ENCODE assay signal across 12 mouse cellular contexts in the genomic region with DNA sequence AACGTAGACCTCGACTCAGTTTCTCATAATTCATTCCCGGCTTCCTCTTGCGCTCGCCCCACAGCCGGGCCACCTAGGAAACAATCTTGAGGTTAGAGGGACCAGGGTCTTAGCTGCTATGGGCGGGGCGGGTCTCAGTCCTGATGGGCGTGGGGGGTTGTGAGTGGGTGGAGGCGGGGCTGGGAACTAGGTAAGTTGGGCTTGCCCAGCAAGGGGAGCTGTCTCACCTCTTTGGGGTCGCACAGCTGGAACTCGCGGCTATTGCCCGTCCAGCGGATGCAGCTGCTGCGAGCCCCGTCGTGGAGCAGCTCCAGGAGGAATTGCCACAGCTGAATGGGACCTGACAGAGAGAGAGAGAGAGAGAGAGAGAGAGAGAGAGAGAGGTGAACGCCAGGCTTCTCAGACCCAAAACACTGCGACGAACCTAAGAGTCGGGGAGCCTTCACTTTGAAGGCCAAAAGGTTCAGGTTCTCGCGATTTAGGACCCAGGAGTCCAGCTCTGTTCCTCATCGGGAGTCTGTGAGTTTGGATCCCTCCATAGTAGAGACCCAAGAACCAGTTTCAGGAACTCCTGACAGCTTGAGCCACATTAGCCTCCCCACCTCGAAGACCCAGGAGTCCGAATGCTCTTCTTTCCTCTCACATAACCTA. TPM values are rescaled to one million over a fixed set of nuclear protein-coding genes. Genes with fewer than 3 reads are reported as not detected.
DNase-seq lines count a peak whose midpoint lies in the region; ATAC-seq lines count a peak whose summit lies in the region.
"Had no signal": no experiment of that assay in that cellular context is flagged by ENCODE, and none has a peak within 500 bp of the region (broad histone marks: within the 10 kb centered on the region; RNA-seq: fewer than 3 reads in every experiment).

No protein-coding gene starts in this region.

- no peaks in the 10 kb centered on the region for H3K9me3 ChIP-seq in heart, embryonic 16.5 days (replicated peaks; ENCODE audit: control insufficient read depth, low read length)
- H3K9me3 ChIP-seq in midbrain, embryonic 10.5 days (replicated peaks): no peaks in the 10 kb centered on the region
- H3K9me3 ChIP-seq in midbrain, embryonic 15.5 days: no peaks in the 10 kb centered on the region
- no peaks in the 10 kb centered on the region for H3K9me3 ChIP-seq in embryonic facial prominence, embryonic 10.5 days
- no peaks in the 10 kb centered on the region for H3K9me3 ChIP-seq in limb, embryonic 15.5 days

- ATAC-seq in heart, embryonic 16.5 days (replicated peaks; ENCODE audit: extremely low read depth, insufficient read depth, low FRiP score): no peak
- no peak for ATAC-seq in midbrain, embryonic 15.5 days (replicated peaks)
- ATAC-seq in limb, embryonic 15.5 days (ENCODE audit: insufficient number of reproducible peaks, low FRiP score, low TSS enrichment, low read depth): no peak

- WGBS in heart, embryonic 16.5 days: 8% methylated on average over 27 of the region's 27 CpGs
- 6% methylated on average over 27 of the region's 27 CpGs for WGBS in midbrain, embryonic 10.5 days
- WGBS in midbrain, embryonic 15.5 days: 4% methylated on average over 27 of the region's 27 CpGs
- WGBS in embryonic facial prominence, embryonic 10.5 days: 7% methylated on average over 27 of the region's 27 CpGs
- WGBS in limb, embryonic 15.5 days: 4% methylated on average over 27 of the region's 27 CpGs

- H3K36me3 ChIP-seq in heart, embryonic 16.5 days (ENCODE audit: control insufficient read depth, insufficient read depth): no peaks in the 10 kb centered on the region
- no peaks in the 10 kb centered on the region for H3K36me3 ChIP-seq in midbrain, embryonic 10.5 days
- H3K36me3 ChIP-seq in midbrain, embryonic 15.5 days (replicated peaks): no peaks in the 10 kb centered on the region
- H3K36me3 ChIP-seq in embryonic facial prominence, embryonic 10.5 days (replicated peaks): no peaks in the 10 kb centered on the region
- H3K36me3 ChIP-seq in limb, embryonic 15.5 days: no peaks in the 10 kb centered on the region

- H3K4me1 ChIP-seq in heart, embryonic 16.5 days (ENCODE audit: control insufficient read depth, insufficient read depth, low read length): no peaks in the 10 kb centered on the region; the same call in 1 of the 2 replicates
- peaks cover 20% of the 10 kb centered on the region for H3K4me1 ChIP-seq in midbrain, embryonic 10.5 days
- H3K4me1 ChIP-seq in midbrain, embryonic 15.5 days: no peaks in the 10 kb centered on the region
- peaks cover 30% of the 10 kb centered on the region for H3K4me1 ChIP-seq in embryonic facial prominence, embryonic 10.5 days
- peaks cover 16% of the 10 kb centered on the region for H3K4me1 ChIP-seq in limb, embryonic 15.5 days

- H3K9ac ChIP-seq in heart, embryonic 16.5 days (ENCODE audit: low read length): no peak overlapping the region
- no peak overlapping the region for H3K9ac ChIP-seq in midbrain, embryonic 15.5 days
- no peak overlapping the region for H3K9ac ChIP-seq in limb, embryonic 15.5 days

- no peak overlapping the region for H3K27ac ChIP-seq in heart, embryonic 16.5 days (ENCODE audit: low read length)
- H3K27ac ChIP-seq in midbrain, embryonic 10.5 days (replicated peaks): no peak overlapping the region
- no peak overlapping the region for H3K27ac ChIP-seq in midbrain, embryonic 15.5 days
- H3K27ac ChIP-seq in embryonic facial prominence, embryonic 10.5 days (replicated peaks): no peak overlapping the region
- no peak overlapping the region for H3K27ac ChIP-seq in limb, embryonic 15.5 days

- no peak for DNase-seq in heart, postnatal 25 days (ENCODE audit: low spot score)
- DNase-seq in midbrain, embryonic 10.5 days (ENCODE audit: low spot score): peak; percentile 21
- peak; percentile 42 for DNase-seq in embryonic facial prominence, embryonic 10.5 days (ENCODE audit: low spot score)
- DNase-seq in frontal cortex, postnatal 14 days (ENCODE audit: low spot score in 2 of 2): no peak
- DNase-seq in Muller cell, postnatal 12 days (ENCODE audit: inconsistent ontology term): no peak
- DNase-seq: cerebellum, adult 9-11 months; gastrocnemius, postnatal 36 days had no signal

- intact Hi-C loops in heart, postnatal 25 days (cut with DNase I): no loop called here

- peaks cover 47% of the 10 kb centered on the region for H3K27me3 ChIP-seq in heart, embryonic 16.5 days (ENCODE audit: control insufficient read depth, insufficient read depth, low read length)
- H3K27me3 ChIP-seq in midbrain, embryonic 10.5 days (ENCODE audit: low read depth, poor library complexity, severe bottlenecking): peaks cover 63% of the 10 kb centered on the region
- H3K27me3 ChIP-seq in midbrain, embryonic 15.5 days (replicated peaks): peaks cover 66% of the 10 kb centered on the region
- peaks cover 73% of the 10 kb centered on the region for H3K27me3 ChIP-seq in embryonic facial prominence, embryonic 10.5 days (replicated peaks; ENCODE audit: low read depth, poor library complexity, severe bottlenecking)
- H3K27me3 ChIP-seq in limb, embryonic 15.5 days: peaks cover 65% of the 10 kb centered on the region

- H3K4me3 ChIP-seq in heart, embryonic 16.5 days (ENCODE audit: low read length): peak overlapping the region; percentile 1; the same call in 1 of the 2 replicates
- peak overlapping the region; percentile 40 for H3K4me3 ChIP-seq in midbrain, embryonic 10.5 days
- no peak overlapping the region for H3K4me3 ChIP-seq in midbrain, embryonic 15.5 days
- peak overlapping the region; percentile 43 for H3K4me3 ChIP-seq in embryonic facial prominence, embryonic 10.5 days
- peak overlapping the region; percentile 18; the same call in 1 of the 2 replicates for H3K4me3 ChIP-seq in limb, embryonic 15.5 days

- no peak overlapping the region for H3K4me2 ChIP-seq in heart, embryonic 16.5 days (ENCODE audit: low read depth, low read length)
- H3K4me2 ChIP-seq in midbrain, embryonic 15.5 days: no peak overlapping the region
- H3K4me2 ChIP-seq in limb, embryonic 15.5 days: peak overlapping the region; percentile 14; the same call in 1 of the 2 replicates

RNA-seq across cellular contexts. Expression of a gene that starts 1.8 kb away (rescaled TPM):
- not detected in 2 replicates for polyA plus RNA-seq in heart, embryonic 16.5 days (2015; fragmentation: Nextera tagmentation; extraction: Ambion mirVana)
- total RNA-seq in heart, postnatal 25 days (2021): not detected
- polyA plus RNA-seq in midbrain, embryonic 10.5 days (2016; fragmentation: Nextera tagmentation; extraction: Ambion mirVana): not detected in 2 replicates
- polyA plus RNA-seq in midbrain, embryonic 15.5 days (2015; fragmentation: Nextera tagmentation; extraction: Ambion mirVana): not detected in 2 replicates
- polyA plus RNA-seq in embryonic facial prominence, embryonic 10.5 days (2016; fragmentation: Nextera tagmentation; extraction: Ambion mirVana): 0.47 and 0.87 TPM in 2 replicates
- polyA plus RNA-seq in limb, embryonic 15.5 days (2015; fragmentation: Nextera tagmentation; extraction: Ambion mirVana): not detected in 2 replicates
- total RNA-seq: gastrocnemius, postnatal 36 days had no signal
- polyA plus RNA-seq: neural tube, embryonic 14.5 days; stomach, embryonic 14.5 days had no signal

RNA-seq across cellular contexts. Expression of a gene that starts 7.9 kb away (rescaled TPM):
- polyA plus RNA-seq in heart, embryonic 16.5 days (2015; fragmentation: Nextera tagmentation; extraction: Ambion mirVana): 1,996 and 2,229 TPM in 2 replicates
- total RNA-seq in heart, postnatal 25 days (2021): 1,000 to 10,000 TPM; 4,579 to 4,828 TPM
- 779 and 792 TPM in 2 replicates for polyA plus RNA-seq in midbrain, embryonic 10.5 days (2016; fragmentation: Nextera tagmentation; extraction: Ambion mirVana)
- 1,061 and 1,083 TPM in 2 replicates for polyA plus RNA-seq in midbrain, embryonic 15.5 days (2015; fragmentation: Nextera tagmentation; extraction: Ambion mirVana)
- 776 and 799 TPM in 2 replicates for polyA plus RNA-seq in embryonic facial prominence, embryonic 10.5 days (2016; fragmentation: Nextera tagmentation; extraction: Ambion mirVana)
- polyA plus RNA-seq in limb, embryonic 15.5 days (2015; fragmentation: Nextera tagmentation; extraction: Ambion mirVana): 739 and 763 TPM in 2 replicates

RNA-seq across cellular contexts. Expression of a gene that starts 16.2 kb away (rescaled TPM):
- polyA plus RNA-seq in heart, embryonic 16.5 days (2015; fragmentation: Nextera tagmentation; extraction: Ambion mirVana): 84.5 and 85.8 TPM in 2 replicates
- total RNA-seq in heart, postnatal 25 days (2021): 10 to 100 TPM; 49.9 to 53.9 TPM
- polyA plus RNA-seq in midbrain, embryonic 10.5 days (2016; fragmentation: Nextera tagmentation; extraction: Ambion mirVana): 140 and 145 TPM in 2 replicates
- polyA plus RNA-seq in midbrain, embryonic 15.5 days (2015; fragmentation: Nextera tagmentation; extraction: Ambion mirVana): 145 and 149 TPM in 2 replicates
- polyA plus RNA-seq in embryonic facial prominence, embryonic 10.5 days (2016; fragmentation: Nextera tagmentation; extraction: Ambion mirVana): 134 and 139 TPM in 2 replicates
- 104 and 114 TPM in 2 replicates for polyA plus RNA-seq in limb, embryonic 15.5 days (2015; fragmentation: Nextera tagmentation; extraction: Ambion mirVana)

RNA-seq across cellular contexts. Expression of a gene that starts 21.2 kb away (rescaled TPM):
- 0.47 and 0.49 TPM in 2 replicates for polyA plus RNA-seq in heart, embryonic 16.5 days (2015; fragmentation: Nextera tagmentation; extraction: Ambion mirVana)
- total RNA-seq in heart, postnatal 25 days (2021): under 1 TPM in 1 of 2 experiments, not detected in 1; 0.52 TPM
- polyA plus RNA-seq in midbrain, embryonic 10.5 days (2016; fragmentation: Nextera tagmentation; extraction: Ambion mirVana): 0.44 and 0.79 TPM in 2 replicates
- polyA plus RNA-seq in midbrain, embryonic 15.5 days (2015; fragmentation: Nextera tagmentation; extraction: Ambion mirVana): 0.51 and 0.58 TPM in 2 replicates
- 0.54 and 1.0 TPM in 2 replicates for polyA plus RNA-seq in embryonic facial prominence, embryonic 10.5 days (2016; fragmentation: Nextera tagmentation; extraction: Ambion mirVana)
- 0.45 and 0.58 TPM in 2 replicates for polyA plus RNA-seq in limb, embryonic 15.5 days (2015; fragmentation: Nextera tagmentation; extraction: Ambion mirVana)
- total RNA-seq: gastrocnemius, postnatal 36 days had no signal

RNA-seq across cellular contexts. Expression of a gene that starts 30.9 kb away (rescaled TPM):
- 32.2 and 32.6 TPM in 2 replicates for polyA plus RNA-seq in heart, embryonic 16.5 days (2015; fragmentation: Nextera tagmentation; extraction: Ambion mirVana)
- 1 to 10 TPM; 4.3 TPM for total RNA-seq in heart, postnatal 25 days (2021)
- polyA plus RNA-seq in midbrain, embryonic 10.5 days (2016; fragmentation: Nextera tagmentation; extraction: Ambion mirVana): 79.8 and 84.0 TPM in 2 replicates
- 28.1 and 29.7 TPM in 2 replicates for polyA plus RNA-seq in midbrain, embryonic 15.5 days (2015; fragmentation: Nextera tagmentation; extraction: Ambion mirVana)
- 79.6 and 80.3 TPM in 2 replicates for polyA plus RNA-seq in embryonic facial prominence, embryonic 10.5 days (2016; fragmentation: Nextera tagmentation; extraction: Ambion mirVana)
- polyA plus RNA-seq in limb, embryonic 15.5 days (2015; fragmentation: Nextera tagmentation; extraction: Ambion mirVana): 33.6 and 34.4 TPM in 2 replicates

Comparison
In these comparisons a context has a peak if more than half of its experiments do, and no peak if none do; other contexts are left out.
1. DNase-seq: peak in midbrain, embryonic 10.5 days (single experiment) and embryonic facial prominence, embryonic 10.5 days (single experiment); none in heart, postnatal 25 days (single experiment), frontal cortex, postnatal 14 days (0 of 2) and Muller cell, postnatal 12 days (single experiment).